Mouse (Mus musculus) lung, adult 2 months (tissue): ENCODE data around the gene Siah1a.

ENCODE experiments used
- CTCF ChIP-seq: fragments of 200-500 bp; IDR thresholded peaks from 2 replicates; pipeline ENCODE4 v1.5.1; 2011; ENCODE audit warnings: mild to moderate bottlenecking, low read length, control low read depth; ENCODE audit not compliant: insufficient read depth
- POLR2A ChIP-seq: fragments of 200-500 bp; IDR thresholded peaks from 2 replicates; pipeline ENCODE4 v1.6.1; 2011; ENCODE audit warnings: low read depth, mild to moderate bottlenecking, control low read depth, low read length, borderline replicate concordance; ENCODE audit errors: extremely low read depth

DNA sequence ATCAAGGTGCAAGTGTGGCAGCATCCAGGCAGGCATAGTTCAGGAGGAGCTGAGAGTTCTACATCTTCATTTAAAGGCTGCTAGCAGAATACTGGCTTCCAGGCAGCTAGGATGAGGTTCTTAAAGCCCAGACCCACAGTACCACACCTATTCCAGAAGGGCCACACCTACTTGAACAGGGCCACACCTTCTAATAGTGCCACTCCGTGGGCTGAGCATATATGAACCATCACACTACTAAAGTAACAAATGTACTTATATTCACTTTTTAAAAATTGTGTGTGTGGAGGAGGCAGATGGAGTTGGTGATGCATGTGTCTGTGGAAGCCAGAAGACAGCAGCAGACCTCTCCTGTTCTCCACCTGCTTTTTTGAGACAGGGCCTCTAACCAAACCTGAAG, 51.7 kb downstream of the Siah1a start:
- no peak for TF ChIP-seq CTCF
- no peak for TF ChIP-seq POLR2A
